Mouse (Mus musculus) embryonic fibroblast, embryonic 13.5 days (primary cell): ENCODE results near the gene Exoc4.

Experiments used
- CTCF ChIP-seq: IDR thresholded peaks from 2 replicates; pipeline ENCODE4 v1.5.1; 2011; ENCODE audit warnings: mild to moderate bottlenecking, control low read depth, low read length, moderate library complexity, borderline replicate concordance; ENCODE audit not compliant: insufficient read depth
- POLR2A ChIP-seq: IDR thresholded peaks from 2 replicates; pipeline ENCODE4 v1.6.1; 2011; ENCODE audit warnings: low read depth, mild to moderate bottlenecking, control low read depth, low read length, moderate library complexity

- TF ChIP-seq CTCF = no peak
- TF ChIP-seq POLR2A = no peak
Measured at GRCm38 (mm10) chr6:33976576-33976975, 727.7 kb downstream of the Exoc4 start.
